Mouse (Mus musculus) forebrain, embryonic 12.5 days (tissue): Measurements from ENCODE around the gene Ern1. TPM values are rescaled to one million over a fixed set of nuclear protein-coding genes. Genes with fewer than 3 reads are reported as not detected.

Experiments used
- ATAC-seq: fragments of 200-750 bp; cut with Nextera tagmentation; 2 replicates; pipeline ENCODE4 v1.8.0; 2017; ENCODE audit warnings: moderate TSS enrichment; ENCODE audit not compliant: low FRiP score
- H3K27ac ChIP-seq: fragments of 300-500 bp; sonication (generic); 2 replicates; pipeline ENCODE4 v1.5.1; 2016; ENCODE audit warnings: mild to moderate bottlenecking
- H3K27me3 ChIP-seq: fragments of 300-500 bp; sonication (generic); 2 replicates; pipeline ENCODE4 v1.6.1; 2016; ENCODE audit warnings: mild to moderate bottlenecking
- H3K36me3 ChIP-seq: fragments of 300-500 bp; sonication (generic); replicated peaks from 2 replicates; pipeline ENCODE4 v1.6.1; 2016; ENCODE audit warnings: mild to moderate bottlenecking
- H3K4me1 ChIP-seq: fragments of 300-500 bp; sonication (generic); 2 replicates; pipeline ENCODE4 v1.6.1; 2016
- H3K4me2 ChIP-seq: fragments of 300-500 bp; sonication (generic); 2 replicates; pipeline ENCODE4 v1.6.1; 2016; ENCODE audit warnings: mild to moderate bottlenecking, moderate library complexity
- H3K4me3 ChIP-seq: fragments of 300-500 bp; sonication (generic); replicated peaks from 2 replicates; pipeline ENCODE4 v1.5.1; 2016; ENCODE audit warnings: mild to moderate bottlenecking
- H3K9ac ChIP-seq: fragments of 300-500 bp; sonication (generic); 2 replicates; pipeline ENCODE4 v1.6.1; 2016; ENCODE audit warnings: mild to moderate bottlenecking
- H3K9me3 ChIP-seq: fragments of 300-500 bp; sonication (generic); 2 replicates; pipeline ENCODE4 v1.6.1; 2016
- WGBS: fragments of 180-500 bp; shearing (Covaris S2); methylation state at CpG from one replicate; pipeline ENCODE4 v1.1.7; 2016; 5-methylcytosine and 5-hydroxymethylcytosine counted together
- polyA plus RNA-seq: library from polyadenylated mRNA; unstranded; fragments of >200 nt; fragmentation: Nextera tagmentation; extraction: Ambion mirVana; gene quantifications from 2 replicates; pipeline ENCODE4 v1.2.1, GENCODE M21; 2016

The Ern1 gene
- polyA plus RNA-seq, 1 experiment from 2014 or later = 8.6 TPM

DNA sequence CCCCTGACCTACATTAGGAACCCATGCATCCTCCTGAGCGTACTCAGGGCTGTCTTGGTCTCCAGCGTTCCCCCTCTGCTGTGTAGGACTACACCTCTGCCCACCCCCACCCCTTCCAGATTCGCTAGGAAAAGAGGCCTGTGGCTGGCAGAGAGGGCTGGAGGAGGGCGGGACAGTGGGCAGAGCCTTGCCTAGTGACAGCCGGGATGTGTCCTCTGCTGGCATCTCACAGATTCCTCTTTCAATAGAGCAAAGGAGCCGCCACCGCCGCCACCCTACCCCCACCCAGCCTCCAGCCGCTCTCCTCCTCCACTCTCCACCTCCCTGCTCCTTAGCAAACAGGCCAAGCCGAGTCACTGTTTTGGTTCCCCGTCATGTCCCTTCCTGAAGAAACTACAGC, 122.9 kb downstream of the Ern1 start:
- 0 out of 2 replicates have a peak, but pooled peaks cover 3% of the 10 kb centered on the region for H3K27me3 ChIP-seq
- H3K4me1 ChIP-seq = peaks cover 16% of the 10 kb centered on the region
- peak overlapping the region; percentile 9; the same call in 1 of the 2 replicates for H3K9ac ChIP-seq
- no peak overlapping the region for H3K4me3 ChIP-seq
- H3K27ac ChIP-seq = no peak overlapping the region
- WGBS = 10% methylated on average over 11 of the region's 11 CpGs
- H3K4me2 ChIP-seq = peak overlapping the region; percentile 6; the same call in 1 of the 2 replicates
- no peaks in the 10 kb centered on the region for H3K9me3 ChIP-seq
- no peaks in the 10 kb centered on the region for H3K36me3 ChIP-seq
- no peak for ATAC-seq

GRCm38 (mm10) chr11:106359350-106359749, 128.3 kb downstream of the Ern1 start:
- 20% methylated on average over 5 of the region's 5 CpGs for WGBS
- H3K9me3 ChIP-seq = no peaks in the 10 kb centered on the region
- no peak overlapping the region for H3K27ac ChIP-seq
- H3K4me1 ChIP-seq = no peaks in the 10 kb centered on the region
- no peak for ATAC-seq
- 0 out of 2 replicates have a peak, but pooled peaks cover 3% of the 10 kb centered on the region for H3K27me3 ChIP-seq
- H3K36me3 ChIP-seq = no peaks in the 10 kb centered on the region
- no peak overlapping the region for H3K9ac ChIP-seq
- H3K4me3 ChIP-seq = no peak overlapping the region
- no peak overlapping the region for H3K4me2 ChIP-seq

- H3K27ac ChIP-seq = no peak overlapping the region
- no peak overlapping the region for H3K4me3 ChIP-seq
- no peaks in the 10 kb centered on the region for H3K9me3 ChIP-seq
- H3K27me3 ChIP-seq = no peaks in the 10 kb centered on the region
- WGBS = 82% methylated on average over 19 of the region's 19 CpGs
- no peaks in the 10 kb centered on the region for H3K36me3 ChIP-seq
- H3K4me2 ChIP-seq = no peak overlapping the region
- ATAC-seq = no peak
- no peaks in the 10 kb centered on the region for H3K4me1 ChIP-seq
- H3K9ac ChIP-seq = no peak overlapping the region
Observed at GRCm38 (mm10) chr11:106355382-106356128, 132.1 kb downstream of the Ern1 start.

DNA sequence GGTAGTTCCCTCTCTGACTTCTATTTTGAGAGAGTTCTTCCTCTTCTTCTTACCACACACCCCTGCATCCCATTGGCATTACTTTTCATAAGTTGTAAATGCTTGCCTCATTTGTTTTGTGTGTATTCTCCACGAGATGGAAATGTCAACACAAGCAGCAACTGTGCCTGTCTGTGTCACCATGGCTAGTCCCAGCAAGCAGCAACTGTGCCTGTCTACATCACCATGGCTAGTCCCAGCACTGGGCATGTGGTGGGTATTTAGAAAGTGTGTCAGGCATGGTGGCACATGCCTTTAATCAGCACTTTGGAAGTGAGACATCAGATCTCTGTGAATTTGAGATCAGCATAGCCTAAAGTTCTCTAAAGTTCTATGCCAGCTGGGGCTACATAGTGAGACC, 133.5 kb downstream of the Ern1 start:
- no peak overlapping the region for H3K9ac ChIP-seq
- no peak for ATAC-seq
- WGBS = 77% methylated on average over 1 of the region's 1 CpGs

DNA sequence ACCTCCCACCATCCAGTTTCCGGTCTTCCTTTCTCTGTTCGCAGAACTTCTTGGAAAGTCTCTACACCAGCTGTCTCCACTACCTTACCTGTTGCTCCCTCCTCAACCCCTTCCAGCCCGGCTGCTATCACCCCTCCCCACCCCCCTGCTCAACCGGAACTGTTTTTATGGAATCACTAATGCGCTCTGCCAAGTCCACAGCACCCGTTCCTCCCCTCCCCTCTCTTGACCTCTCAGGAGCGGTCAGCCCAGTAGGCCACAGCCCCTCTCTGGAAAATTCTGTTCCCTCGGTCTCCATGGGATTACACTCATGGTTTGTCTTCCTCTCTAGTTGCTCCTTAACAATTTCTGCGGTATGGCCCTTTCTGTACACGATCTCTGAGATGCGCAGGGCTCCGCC, 134.5 kb downstream of the Ern1 start, which contains the start of gene Scn4a:
Scn4a (minus strand) TSS at position 101 of the 400 bp plus-strand sequence.
- no peak within 1 kb of the TSS for H3K27ac ChIP-seq
- no peak within 1 kb of the TSS for H3K4me3 ChIP-seq
- no peak within 1 kb of the TSS for H3K9ac ChIP-seq
- H3K36me3 ChIP-seq = no peaks in the 10 kb centered on the region
- ATAC-seq = no peak
- no peaks in the 10 kb centered on the region for H3K9me3 ChIP-seq
- no peak within 1 kb of the TSS for H3K4me2 ChIP-seq
- H3K27me3 ChIP-seq = no peaks in the 10 kb centered on the region
- no peaks in the 10 kb centered on the region for H3K4me1 ChIP-seq
- 90% methylated on average over 12 of the region's 12 CpGs for WGBS

More for the DNA sequence above, 133.5 kb downstream of the Ern1 start:
- Histone ChIP-seq H3K27me3 (no peaks in the 10 kb centered on the region), H3K4me2 (no peak overlapping the region), H3K27ac (no peak overlapping the region), H3K9me3 (no peaks in the 10 kb centered on the region), H3K4me1 (no peaks in the 10 kb centered on the region), H3K4me3 (no peak overlapping the region), H3K36me3 (no peaks in the 10 kb centered on the region)

- ATAC-seq = no peak
- H3K36me3 ChIP-seq = no peaks in the 10 kb centered on the region
- H3K4me2 ChIP-seq = no peak overlapping the region
- 85% methylated on average over 4 of the region's 4 CpGs for WGBS
- no peak overlapping the region for H3K4me3 ChIP-seq
- no peaks in the 10 kb centered on the region for H3K4me1 ChIP-seq
- no peaks in the 10 kb centered on the region for H3K9me3 ChIP-seq
- H3K27ac ChIP-seq = no peak overlapping the region
- H3K27me3 ChIP-seq = no peaks in the 10 kb centered on the region
- no peak overlapping the region for H3K9ac ChIP-seq
Observed at GRCm38 (mm10) chr11:106351941-106352340, 135.7 kb downstream of the Ern1 start.

- Histone ChIP-seq H3K27me3 (no peaks in the 10 kb centered on the region), H3K4me2 (no peak overlapping the region), H3K36me3 (no peaks in the 10 kb centered on the region), H3K4me3 (no peak overlapping the region), H3K9me3 (no peaks in the 10 kb centered on the region), H3K27ac (no peak overlapping the region), H3K4me1 (no peaks in the 10 kb centered on the region), H3K9ac (no peak overlapping the region)
- WGBS = 68% methylated on average over 3 of the region's 3 CpGs
- ATAC-seq = no peak
Observed at GRCm38 (mm10) chr11:106351253-106351652, 136.4 kb downstream of the Ern1 start.

- H3K9ac ChIP-seq = no peak overlapping the region
- H3K36me3 ChIP-seq = no peaks in the 10 kb centered on the region
- no peaks in the 10 kb centered on the region for H3K4me1 ChIP-seq
- no peak overlapping the region for H3K4me3 ChIP-seq
- no peaks in the 10 kb centered on the region for H3K9me3 ChIP-seq
- H3K27me3 ChIP-seq = no peaks in the 10 kb centered on the region
- no peak overlapping the region for H3K4me2 ChIP-seq
- no peak overlapping the region for H3K27ac ChIP-seq
- no peak for ATAC-seq
- 61% methylated on average over 5 of the region's 5 CpGs for WGBS
Observed at GRCm38 (mm10) chr11:106350853-106351252, 136.8 kb downstream of the Ern1 start.

DNA sequence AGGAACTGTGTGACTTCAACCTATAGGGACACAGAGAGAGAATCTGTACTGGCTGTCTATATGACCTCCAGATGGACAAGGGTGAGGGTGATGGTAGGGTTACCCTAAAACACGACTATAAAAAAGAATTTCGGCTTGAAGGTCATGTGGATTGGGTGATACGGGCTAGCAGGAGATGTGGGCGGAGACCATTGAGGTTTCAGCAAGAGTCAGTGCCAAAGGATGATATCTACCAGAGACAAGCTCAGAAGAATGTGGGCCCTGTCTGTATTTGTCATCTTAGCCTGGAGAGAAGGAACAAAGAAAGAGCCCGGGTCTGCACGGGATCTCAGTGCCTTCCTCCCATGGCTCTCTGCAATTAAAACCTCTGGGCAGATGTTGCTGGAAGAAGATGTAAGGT, 137.9 kb downstream of the Ern1 start:
- ATAC-seq = no peak
- peaks cover 6% of the 10 kb centered on the region for H3K4me1 ChIP-seq
- WGBS = 84% methylated on average over 6 of the region's 6 CpGs

DNA sequence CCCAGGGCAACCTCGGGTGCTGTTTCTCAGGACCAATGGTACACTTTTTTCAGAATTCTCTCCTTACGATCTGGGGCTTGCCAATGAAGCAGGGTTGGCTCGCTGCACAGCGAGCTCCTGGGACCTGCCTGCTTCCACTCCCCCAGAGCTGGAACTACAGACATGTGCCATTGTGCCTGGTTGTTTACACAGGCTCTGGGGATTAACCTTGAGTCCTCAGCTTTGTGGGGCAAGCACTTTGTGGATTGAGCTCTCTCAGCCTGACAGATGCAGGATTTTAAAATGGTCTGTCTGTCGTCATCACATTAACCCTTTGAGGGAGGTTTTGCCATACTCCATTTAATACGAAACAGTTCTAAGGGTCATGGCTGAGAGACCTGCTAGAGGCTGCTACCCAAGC, 142.7 kb downstream of the Ern1 start:
- Histone ChIP-seq H3K36me3 (no peaks in the 10 kb centered on the region), H3K9ac (no peak overlapping the region), H3K9me3 (no peaks in the 10 kb centered on the region), H3K4me3 (no peak overlapping the region), H3K4me2 (no peak overlapping the region), H3K27me3 (no peaks in the 10 kb centered on the region), H3K4me1 (peaks cover 11% of the 10 kb centered on the region), H3K27ac (no peak overlapping the region)
- no peak; the same call in 1 of the 2 replicates for ATAC-seq
- WGBS = 57% methylated on average over 6 of the region's 6 CpGs

More for the DNA sequence above, 137.9 kb downstream of the Ern1 start:
- Histone ChIP-seq H3K36me3 (no peaks in the 10 kb centered on the region), H3K9me3 (no peaks in the 10 kb centered on the region), H3K9ac (no peak overlapping the region), H3K4me2 (no peak overlapping the region), H3K4me3 (no peak overlapping the region), H3K27ac (no peak overlapping the region), H3K27me3 (no peaks in the 10 kb centered on the region)

Other genes with a start within 250 kb of the Ern1 start
- 63.0 and 69.1 TPM in 2 replicates for gene Ftsj3, start 231.8 kb downstream of the Ern1 start, polyA plus RNA-seq
- gene Psmc5, start 231.7 kb downstream of the Ern1 start, polyA plus RNA-seq = 334 and 335 TPM in 2 replicates
- 26.1 and 26.5 TPM in 2 replicates for gene Smarcd2, start 214.9 kb downstream of the Ern1 start, polyA plus RNA-seq
- gene Tcam1, start 211.2 kb downstream of the Ern1 start, polyA plus RNA-seq = 0.33 and 0.34 TPM in 2 replicates
- gene Gh, start 186.0 kb downstream of the Ern1 start, polyA plus RNA-seq = not detected in 2 replicates
- 0.74 and 0.88 TPM in 2 replicates for gene Cd79b, start 173.1 kb downstream of the Ern1 start, polyA plus RNA-seq
- gene Scn4a, start 134.6 kb downstream of the Ern1 start, polyA plus RNA-seq = 0.03 TPM in 1 of 2 replicates, not detected in the other
- not detected in 2 replicates for gene Prr29, start 122.4 kb downstream of the Ern1 start, polyA plus RNA-seq
- gene Icam2, start 99.8 kb downstream of the Ern1 start, polyA plus RNA-seq = 8.1 and 9.8 TPM in 2 replicates
- gene Tex2, start 125.6 kb upstream of the Ern1 start, polyA plus RNA-seq = 10.5 and 10.7 TPM in 2 replicates